Mouse (Mus musculus): Measurements from ENCODE around the gene Spdef.

DNA sequence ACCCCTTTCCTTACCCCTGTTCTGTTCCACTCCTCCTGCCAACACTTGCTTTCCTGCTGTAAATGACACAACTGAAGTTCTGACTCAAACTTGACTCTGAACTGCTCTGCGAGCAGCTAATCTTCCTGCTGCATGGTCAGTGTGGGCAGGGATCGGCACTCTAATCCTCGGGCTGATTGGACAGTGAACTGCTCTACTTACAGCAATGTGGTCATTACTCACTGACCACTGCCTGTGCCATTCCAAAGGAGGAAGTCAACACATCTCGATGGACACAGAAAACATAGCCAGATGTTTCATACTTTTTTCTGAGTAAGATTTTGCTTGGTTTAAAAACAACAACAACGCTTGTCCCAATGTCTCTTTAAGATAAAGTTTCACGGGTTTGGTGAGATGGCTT lies 36.3 kb upstream of the Spdef start:
- TF ChIP-seq POLR2A (IDR thresholded peaks at IDR 0.05; ENCODE audit: extremely low read depth, insufficient read depth, low read length) = no peak
- no peak for TF ChIP-seq CTCF (IDR thresholded peaks at IDR 0.05; ENCODE audit: low read depth, low read length)

All from liver, adult 2 months (tissue).